Mouse (Mus musculus): ENCODE measurements around the gene Mmp24. TPM values are rescaled to one million over a fixed set of nuclear protein-coding genes. Genes with fewer than 3 reads are reported as not detected.

The Mmp24 gene
- polyA plus RNA-seq, 1 experiment from 2014 or later: 0.35 TPM

DNA sequence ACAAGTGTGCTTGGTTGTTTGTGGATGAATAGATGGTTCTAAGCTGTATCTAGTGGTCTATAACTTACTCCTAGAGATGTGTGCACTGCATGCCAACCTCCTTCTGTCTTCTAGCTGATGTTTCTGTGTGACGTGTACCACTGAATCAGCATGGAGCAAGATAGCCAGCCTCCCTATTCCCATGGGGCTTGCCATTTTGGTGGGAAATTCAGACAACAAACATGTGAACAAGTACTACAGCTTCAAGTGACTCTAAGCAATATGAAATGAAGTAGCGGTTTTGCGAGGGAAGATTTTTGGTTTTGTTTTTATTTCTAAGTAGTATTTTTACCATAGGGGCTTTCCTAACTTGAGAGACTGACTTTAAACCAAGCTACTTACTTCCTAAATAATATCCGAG, 25.7 kb upstream of the Mmp24 start:
- WGBS: 88% methylated on average over 4 of the region's 4 CpGs
- peaks cover 14% of the 10 kb centered on the region for H3K27me3 ChIP-seq (ENCODE audit: poor library complexity, severe bottlenecking)
- no peaks in the 10 kb centered on the region for H3K9me3 ChIP-seq
- DNase-seq (ENCODE audit: extremely low spot score, low spot score): no peak
- H3K4me1 ChIP-seq: peaks cover 10% of the 10 kb centered on the region
- no peak overlapping the region for H3K27ac ChIP-seq
- H3K4me3 ChIP-seq: no peak overlapping the region
- H3K36me3 ChIP-seq (replicated peaks): no peaks in the 10 kb centered on the region

DNA sequence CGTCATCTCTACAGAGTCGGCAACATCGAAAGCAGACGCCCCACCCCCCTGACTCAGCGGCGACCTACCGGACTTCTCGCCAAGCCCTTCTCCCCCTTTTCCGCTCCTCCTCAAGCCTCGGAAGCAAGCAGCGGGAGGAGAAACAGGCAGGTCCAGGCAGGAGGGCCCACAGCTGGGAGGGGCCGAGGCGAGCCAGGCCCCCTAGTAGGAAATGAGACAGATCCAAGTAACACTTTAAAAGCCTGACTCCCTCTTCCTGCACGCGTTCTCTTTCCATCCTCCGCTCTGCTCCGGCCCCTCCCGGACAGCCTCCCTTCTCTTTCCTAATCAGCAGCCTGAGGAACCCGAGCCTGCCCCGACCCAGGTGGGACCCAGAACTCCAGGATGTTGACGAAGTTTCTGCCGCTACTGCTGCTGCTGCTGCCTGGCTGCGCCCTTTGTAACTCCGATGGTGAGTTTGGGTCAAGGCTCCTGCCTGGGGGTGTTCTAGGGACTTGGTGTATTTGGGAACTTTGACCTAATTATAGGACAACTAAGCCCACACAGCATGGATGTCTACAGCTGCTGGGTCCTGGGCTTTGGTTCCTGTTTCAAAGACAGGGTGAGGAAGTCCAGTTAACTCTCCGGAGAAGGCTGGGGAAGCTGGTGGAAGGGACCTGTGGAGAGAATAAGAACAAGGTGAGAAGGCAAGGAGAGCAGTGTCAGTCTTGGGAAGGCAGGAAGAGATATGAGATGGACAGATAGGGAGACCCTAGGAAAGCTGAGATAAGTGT, 23.9 kb upstream of the Mmp24 start, which contains the start of gene Procr:
Gene Procr, plus strand, starts transcription at position 104 of the 773 bp plus-strand sequence.
- Histone ChIP-seq H3K27me3 (ENCODE audit: poor library complexity, severe bottlenecking) (peaks cover 14% of the 10 kb centered on the region), H3K27ac (peak within 1 kb of the TSS; percentile 40; the same call in 1 of the 2 replicates), H3K36me3 (replicated peaks) (no peaks in the 10 kb centered on the region), H3K4me1 (peaks cover 10% of the 10 kb centered on the region), H3K9me3 (no peaks in the 10 kb centered on the region), H3K4me3 (peak within 1 kb of the TSS; percentile 49)
- WGBS: 3% methylated on average over 25 of the region's 25 CpGs
- DNase-seq (ENCODE audit: extremely low spot score, low spot score): peak; percentile 24

GRCm38 (mm10) chr2:155755746-155756145, 19.4 kb upstream of the Mmp24 start:
- Histone ChIP-seq H3K9me3 (no peaks in the 10 kb centered on the region), H3K27ac (no peak overlapping the region), H3K4me3 (no peak overlapping the region), H3K4me1 (peaks cover 8% of the 10 kb centered on the region), H3K27me3 (ENCODE audit: poor library complexity, severe bottlenecking) (peaks cover 20% of the 10 kb centered on the region), H3K36me3 (replicated peaks) (no peaks in the 10 kb centered on the region)
- 3% methylated on average over 1 of the region's 1 CpGs for WGBS
- peak; percentile 29 for DNase-seq (ENCODE audit: extremely low spot score, low spot score)

GRCm38 (mm10) chr2:155756855-155757566, 18.1 kb upstream of the Mmp24 start:
- Histone ChIP-seq H3K36me3 (replicated peaks) (no peaks in the 10 kb centered on the region), H3K4me3 (no peak overlapping the region), H3K4me1 (no peaks in the 10 kb centered on the region), H3K27me3 (ENCODE audit: poor library complexity, severe bottlenecking) (peaks cover 11% of the 10 kb centered on the region; the same call in 1 of the 2 replicates), H3K27ac (no peak overlapping the region), H3K9me3 (no peaks in the 10 kb centered on the region)
- DNase-seq (ENCODE audit: extremely low spot score, low spot score): no peak
- WGBS: 62% methylated on average over 14 of the region's 14 CpGs

DNA sequence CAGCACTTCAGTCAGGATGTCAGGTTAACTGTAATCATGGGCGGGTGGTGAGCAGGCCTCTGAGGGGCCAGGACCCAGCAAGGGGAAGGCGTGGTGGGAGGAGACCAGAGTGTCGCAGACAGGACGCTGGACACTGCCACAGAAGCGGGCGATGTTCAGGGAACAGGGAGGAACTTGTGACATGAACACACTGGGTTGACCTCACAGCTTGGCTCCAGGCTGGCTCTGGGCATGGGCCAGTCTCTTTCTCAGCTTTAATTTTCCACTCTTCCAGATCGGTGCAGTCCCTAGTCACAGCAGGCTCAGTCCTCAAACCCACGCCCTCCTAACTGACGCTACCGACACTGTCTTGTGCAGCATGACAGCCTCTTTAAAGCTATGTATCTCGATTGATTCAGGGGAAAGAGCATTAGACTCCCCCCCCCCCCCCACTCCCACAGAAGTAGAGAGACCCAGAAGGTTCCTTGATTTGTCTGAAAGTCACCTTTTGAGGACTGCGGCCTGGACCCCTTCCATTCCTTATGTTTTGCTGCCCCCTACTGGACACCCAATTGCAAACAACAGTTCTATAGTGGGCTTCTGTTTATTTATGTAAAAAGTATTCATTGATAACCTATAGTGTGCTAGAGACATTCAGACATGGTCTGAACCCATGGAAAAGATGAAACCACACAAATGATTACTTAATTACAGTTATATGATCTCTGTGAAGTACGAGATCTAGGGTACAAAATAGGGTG, 10.3 kb upstream of the Mmp24 start:
- no peaks in the 10 kb centered on the region for H3K4me1 ChIP-seq
- WGBS: 53% methylated on average over 13 of the region's 13 CpGs
- H3K4me3 ChIP-seq: no peak overlapping the region
- no peak overlapping the region for H3K27ac ChIP-seq
- no peaks in the 10 kb centered on the region for H3K36me3 ChIP-seq (replicated peaks)
- 0 out of 2 replicates have a peak, but pooled peaks cover 8% of the 10 kb centered on the region for H3K27me3 ChIP-seq (ENCODE audit: poor library complexity, severe bottlenecking)
- no peaks in the 10 kb centered on the region for H3K9me3 ChIP-seq
- peak; percentile 70 for DNase-seq (ENCODE audit: extremely low spot score, low spot score)

GRCm38 (mm10) chr2:155773664-155774063, 1.5 kb upstream of the Mmp24 start:
- Histone ChIP-seq H3K27ac (no peak overlapping the region), H3K9me3 (no peaks in the 10 kb centered on the region), H3K4me1 (peaks cover 13% of the 10 kb centered on the region), H3K4me3 (no peak overlapping the region), H3K27me3 (ENCODE audit: poor library complexity, severe bottlenecking) (peaks cover 57% of the 10 kb centered on the region), H3K36me3 (replicated peaks) (no peaks in the 10 kb centered on the region)
- WGBS: 68% methylated on average over 4 of the region's 4 CpGs
- DNase-seq (ENCODE audit: extremely low spot score, low spot score): no peak

GRCm38 (mm10) chr2:155774261-155774926, 748 bp upstream of the Mmp24 start:
- Histone ChIP-seq H3K27ac (no peak overlapping the region), H3K36me3 (replicated peaks) (no peaks in the 10 kb centered on the region), H3K4me1 (peaks cover 13% of the 10 kb centered on the region), H3K4me3 (peak overlapping the region; percentile 66; the same call in 1 of the 2 replicates), H3K27me3 (ENCODE audit: poor library complexity, severe bottlenecking) (peaks cover 57% of the 10 kb centered on the region), H3K9me3 (no peaks in the 10 kb centered on the region)
- DNase-seq (ENCODE audit: extremely low spot score, low spot score): no peak
- WGBS: 66% methylated on average over 11 of the region's 11 CpGs

DNA sequence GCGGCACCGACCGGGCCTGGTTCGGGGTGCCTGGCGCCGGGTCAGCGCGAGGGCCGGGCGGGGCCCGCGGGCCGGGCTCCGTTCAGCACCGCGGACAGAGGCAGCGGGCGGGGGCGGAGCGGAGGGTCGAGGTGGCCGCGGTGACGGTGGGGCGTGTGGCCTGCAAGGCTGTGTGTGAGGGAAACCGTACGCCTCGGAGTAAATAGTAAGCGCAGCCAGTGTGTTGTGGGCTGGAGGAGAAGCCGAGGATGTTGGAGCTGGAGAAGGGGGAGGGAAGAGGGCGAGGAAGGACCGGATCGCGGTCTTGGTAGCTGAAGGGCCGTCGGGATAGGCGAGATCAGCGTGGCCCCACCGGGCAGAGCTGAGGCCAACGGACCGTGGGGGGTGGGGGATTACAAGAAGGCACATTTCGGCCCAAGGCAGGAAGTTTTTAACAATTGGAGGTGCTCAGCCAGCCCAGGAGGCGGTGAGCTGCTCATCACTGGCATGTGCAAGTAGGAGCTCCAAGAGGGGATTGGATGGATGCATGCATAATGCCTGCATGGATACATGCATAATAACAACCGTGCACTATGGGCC, 632 bp downstream of the Mmp24 start:
- Histone ChIP-seq H3K9me3 (no peaks in the 10 kb centered on the region), H3K4me1 (peaks cover 13% of the 10 kb centered on the region), H3K27me3 (ENCODE audit: poor library complexity, severe bottlenecking) (peaks cover 57% of the 10 kb centered on the region), H3K27ac (peak overlapping the region; percentile 56; the same call in 1 of the 2 replicates), H3K4me3 (peak overlapping the region; percentile 66), H3K36me3 (replicated peaks) (no peaks in the 10 kb centered on the region)
- DNase-seq (ENCODE audit: extremely low spot score, low spot score): peak; percentile 66
- WGBS: 5% methylated on average over 44 of the region's 44 CpGs

GRCm38 (mm10) chr2:155776824-155777687, 1.9 kb downstream of the Mmp24 start:
- Histone ChIP-seq H3K36me3 (replicated peaks) (no peaks in the 10 kb centered on the region), H3K4me3 (no peak overlapping the region), H3K9me3 (no peaks in the 10 kb centered on the region), H3K27ac (no peak overlapping the region), H3K27me3 (ENCODE audit: poor library complexity, severe bottlenecking) (peaks cover 57% of the 10 kb centered on the region), H3K4me1 (peaks cover 13% of the 10 kb centered on the region)
- DNase-seq (ENCODE audit: extremely low spot score, low spot score): no peak
- 78% methylated on average over 10 of the region's 10 CpGs for WGBS

DNA sequence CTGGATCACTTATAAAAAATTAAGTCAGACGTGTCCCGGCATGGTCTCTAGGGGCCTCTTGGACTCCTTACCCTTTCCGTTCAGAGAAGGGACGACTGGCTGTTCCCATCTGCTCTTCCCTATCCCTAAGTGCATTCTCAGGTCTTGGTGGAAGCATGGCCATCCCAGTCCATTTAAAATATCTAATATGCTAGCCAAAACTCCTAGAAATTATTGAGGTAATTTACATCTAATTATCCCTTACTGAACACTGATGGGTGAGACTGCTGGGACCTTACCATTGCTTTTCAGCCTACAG, 2.5 kb downstream of the Mmp24 start:
- Histone ChIP-seq H3K9me3 (no peaks in the 10 kb centered on the region), H3K4me3 (no peak overlapping the region), H3K27ac (no peak overlapping the region), H3K27me3 (ENCODE audit: poor library complexity, severe bottlenecking) (peaks cover 56% of the 10 kb centered on the region), H3K4me1 (peaks cover 13% of the 10 kb centered on the region), H3K36me3 (replicated peaks) (no peaks in the 10 kb centered on the region)
- DNase-seq (ENCODE audit: extremely low spot score, low spot score): no peak
- 86% methylated on average over 4 of the region's 4 CpGs for WGBS

GRCm38 (mm10) chr2:155778004-155778403, 2.9 kb downstream of the Mmp24 start:
- Histone ChIP-seq H3K4me3 (no peak overlapping the region), H3K4me1 (peaks cover 13% of the 10 kb centered on the region), H3K36me3 (replicated peaks) (no peaks in the 10 kb centered on the region), H3K27me3 (ENCODE audit: poor library complexity, severe bottlenecking) (peaks cover 52% of the 10 kb centered on the region), H3K27ac (no peak overlapping the region), H3K9me3 (no peaks in the 10 kb centered on the region)
- WGBS: 79% methylated on average over 6 of the region's 6 CpGs
- no peak for DNase-seq (ENCODE audit: extremely low spot score, low spot score)
